In the genomic region with DNA sequence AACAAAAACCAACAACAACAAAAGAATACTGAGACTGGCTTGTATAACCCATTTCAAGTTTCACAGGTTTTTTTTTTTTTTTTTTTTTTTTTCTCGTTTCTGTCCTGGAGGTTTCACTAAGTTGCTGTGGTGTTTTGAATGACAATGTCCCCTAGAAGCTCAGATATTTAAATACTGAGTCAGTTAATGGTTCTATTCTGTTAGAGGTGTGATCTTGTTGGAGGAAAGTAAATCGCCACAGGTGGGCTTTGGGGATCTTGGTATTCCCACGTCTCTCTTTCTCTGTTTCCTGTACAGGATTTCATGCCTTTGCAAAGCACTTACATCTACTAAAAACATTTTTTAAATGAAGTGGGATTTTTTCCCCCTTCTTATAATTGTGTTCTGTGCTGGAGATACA, we compare ENCODE assay signal across 15 mouse cellular contexts.
"Had no signal": no experiment of that assay in that cellular context is flagged by ENCODE, and none has a peak within 500 bp of the region (broad histone marks: within the 10 kb centered on the region; RNA-seq: fewer than 3 reads in every experiment).

No protein-coding gene starts in this region.

- H3K9ac ChIP-seq: liver, postnatal 0 days; lung, embryonic 15.5 days; midbrain, embryonic 13.5 days; midbrain, embryonic 15.5 days; neural tube, embryonic 12.5 days; stomach, embryonic 15.5 days had no signal

- H3K27ac ChIP-seq: lung, embryonic 15.5 days; macrophage; midbrain, embryonic 13.5 days; midbrain, embryonic 15.5 days; neural tube, embryonic 12.5 days; stomach, embryonic 15.5 days; stomach, postnatal 0 days had no signal

- H3K4me2 ChIP-seq: lung, embryonic 15.5 days; midbrain, embryonic 11.5 days; midbrain, embryonic 13.5 days; midbrain, embryonic 15.5 days; neural tube, embryonic 12.5 days; stomach, embryonic 15.5 days had no signal

- H3K27me3 ChIP-seq: lung, embryonic 15.5 days; neural tube, embryonic 12.5 days; stomach, embryonic 15.5 days had no signal

- H3K4me3 ChIP-seq: lung, embryonic 15.5 days; midbrain, embryonic 13.5 days; midbrain, embryonic 15.5 days; neural tube, embryonic 12.5 days; stomach, embryonic 15.5 days had no signal

- H3K36me3 ChIP-seq: lung, embryonic 15.5 days; midbrain, embryonic 13.5 days; midbrain, embryonic 15.5 days; neural tube, embryonic 12.5 days; stomach, embryonic 15.5 days had no signal

- H3K4me1 ChIP-seq: lung, embryonic 15.5 days; midbrain, embryonic 13.5 days; midbrain, embryonic 15.5 days; neural tube, embryonic 12.5 days; stomach, embryonic 15.5 days had no signal

- H3K9me3 ChIP-seq: lung, embryonic 15.5 days; megakaryocyte, embryonic 14.5 days; midbrain, embryonic 13.5 days; midbrain, embryonic 15.5 days; neural tube, embryonic 12.5 days; stomach, embryonic 15.5 days had no signal

- DNase-seq: liver, postnatal 0 days; lung, adult 2 months; lung, postnatal 14 days; right cerebral cortex, postnatal 14 days; thymus, postnatal 14 days; thymus, postnatal 36 days had no signal
